Mouse (Mus musculus): Measurements from ENCODE around the gene Ifi47. TPM values are rescaled to one million over a fixed set of nuclear protein-coding genes. Genes with fewer than 3 reads are reported as not detected.

The Ifi47 gene
- total RNA-seq, 2 experiments from 2014 or later: 0.31 to 0.65 TPM

- DNase-seq (ENCODE audit: low spot score in 2 of 2): no peak
Observed at GRCm38 (mm10) chr11:49089735-49090507, 13.5 kb downstream of the Ifi47 start.

DNA sequence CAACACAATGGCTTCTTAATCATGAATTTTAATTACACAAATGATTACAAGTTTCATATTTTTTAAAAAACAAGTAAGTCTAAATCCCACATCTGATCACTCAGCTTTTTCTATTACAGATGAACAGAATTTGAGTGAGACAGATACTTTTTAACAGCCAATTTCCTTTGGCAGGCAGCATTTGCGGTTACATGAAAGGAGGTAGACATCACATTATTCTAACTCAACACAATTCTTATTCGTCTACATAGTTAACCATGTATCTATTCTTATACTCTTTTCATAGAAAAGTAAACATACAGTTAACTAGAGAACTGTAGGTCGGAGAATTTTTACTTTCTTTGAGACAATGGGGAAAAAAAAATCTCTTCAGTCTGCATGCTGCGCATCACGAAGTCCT, 14.2 kb downstream of the Ifi47 start:
- no peak for DNase-seq (ENCODE audit: low spot score in 2 of 2)

DNA sequence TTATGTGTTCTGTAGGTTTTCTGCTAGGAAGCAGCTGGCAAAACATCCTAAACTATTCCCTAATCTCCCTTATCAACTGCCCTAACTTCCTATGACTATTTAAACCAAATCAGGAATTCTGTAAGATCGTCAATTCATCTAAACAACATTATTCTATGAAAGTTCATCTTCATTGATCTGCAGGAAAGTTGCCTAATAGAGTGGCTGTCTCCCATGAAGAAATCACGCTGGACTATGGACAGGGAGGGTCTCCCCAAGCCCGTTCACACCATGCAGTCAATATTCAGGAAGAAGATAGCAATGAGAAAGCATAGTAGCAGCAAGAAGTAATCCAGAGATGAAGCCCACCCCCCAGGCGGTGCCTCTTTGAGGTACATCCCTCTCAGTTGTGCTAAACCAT, 14.8 kb downstream of the Ifi47 start:
- no peak for DNase-seq (ENCODE audit: low spot score in 2 of 2)

GRCm38 (mm10) chr11:49092053-49092586, 15.7 kb downstream of the Ifi47 start:
- DNase-seq (ENCODE audit: low spot score in 2 of 2): no peak

GRCm38 (mm10) chr11:49092786-49093185, 16.4 kb downstream of the Ifi47 start:
- no peak for DNase-seq (ENCODE audit: low spot score in 2 of 2)

GRCm38 (mm10) chr11:49093861-49094660, 17.7 kb downstream of the Ifi47 start:
- no peak for DNase-seq (ENCODE audit: low spot score in 2 of 2)

GRCm38 (mm10) chr11:49095367-49095766, 19.0 kb downstream of the Ifi47 start:
- no peak for DNase-seq (ENCODE audit: low spot score in 2 of 2)

GRCm38 (mm10) chr11:49100409-49100808, 24.0 kb downstream of the Ifi47 start:
- no peak for DNase-seq (ENCODE audit: low spot score in 2 of 2)

DNA sequence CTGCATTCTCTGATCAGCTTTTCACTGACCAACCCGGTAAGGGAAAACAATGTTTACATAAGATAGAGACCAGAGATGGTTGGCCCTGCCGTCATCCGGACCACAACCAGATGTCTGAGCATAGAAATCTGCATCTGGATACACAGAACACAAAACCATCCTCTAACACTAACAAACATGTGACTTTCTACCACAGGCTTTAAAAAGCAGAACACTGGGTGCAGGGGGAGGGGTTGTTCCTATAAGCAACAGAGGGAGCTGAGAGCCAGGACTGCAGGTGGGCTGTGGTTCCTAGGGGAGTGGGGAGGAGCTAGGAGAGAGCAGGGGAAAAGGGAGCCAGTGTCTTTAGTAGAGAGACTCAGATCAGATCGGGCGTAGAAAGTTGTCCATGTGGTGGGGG, 25.1 kb downstream of the Ifi47 start:
- no peak for DNase-seq (ENCODE audit: low spot score in 2 of 2)

- peak; percentile 78 to 89 for DNase-seq (ENCODE audit: low spot score in 2 of 2)
Observed at GRCm38 (mm10) chr11:49103047-49103693, 26.8 kb downstream of the Ifi47 start.

- no peak for DNase-seq (ENCODE audit: low spot score in 2 of 2)
Observed at GRCm38 (mm10) chr11:49105752-49106151, 29.4 kb downstream of the Ifi47 start.

- no peak for DNase-seq (ENCODE audit: low spot score in 2 of 2)
Observed at GRCm38 (mm10) chr11:49107650-49108537, 31.5 kb downstream of the Ifi47 start.

GRCm38 (mm10) chr11:49108833-49109232, 32.4 kb downstream of the Ifi47 start:
- DNase-seq (ENCODE audit: low spot score in 2 of 2): no peak

GRCm38 (mm10) chr11:49111000-49111399, 34.6 kb downstream of the Ifi47 start:
- DNase-seq (ENCODE audit: low spot score in 2 of 2): no peak

DNA sequence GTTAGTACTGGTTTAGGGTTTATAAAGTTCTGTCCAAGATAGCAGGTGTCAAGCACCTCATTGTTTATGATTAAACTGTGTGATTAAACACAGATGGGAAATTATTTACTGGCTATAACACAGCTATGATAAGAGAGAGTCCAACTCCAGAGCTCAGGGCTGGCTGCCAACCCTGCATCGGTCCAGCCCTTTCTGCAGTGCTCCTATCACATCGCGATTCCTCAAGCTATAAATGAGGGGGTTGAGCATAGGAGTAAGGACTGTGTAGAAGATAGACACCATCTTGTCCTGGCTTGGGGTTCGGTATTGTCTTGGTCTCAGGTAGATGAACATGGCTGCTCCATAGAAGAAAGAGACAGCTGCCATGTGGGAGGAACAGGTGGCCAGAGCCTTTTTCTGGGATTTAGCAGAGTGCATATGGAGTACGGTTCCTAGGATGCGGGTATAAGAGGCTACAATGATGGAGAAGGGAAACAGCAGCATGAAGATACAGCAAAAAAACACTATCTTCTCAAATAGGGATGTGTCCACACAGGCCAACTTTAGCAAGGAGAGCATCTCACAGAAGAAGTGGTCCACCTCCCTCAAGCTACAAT, 36.3 kb downstream of the Ifi47 start:
- peak in 1 of 2 experiments; percentile 8 for DNase-seq (ENCODE audit: low spot score in 2 of 2)

DNA sequence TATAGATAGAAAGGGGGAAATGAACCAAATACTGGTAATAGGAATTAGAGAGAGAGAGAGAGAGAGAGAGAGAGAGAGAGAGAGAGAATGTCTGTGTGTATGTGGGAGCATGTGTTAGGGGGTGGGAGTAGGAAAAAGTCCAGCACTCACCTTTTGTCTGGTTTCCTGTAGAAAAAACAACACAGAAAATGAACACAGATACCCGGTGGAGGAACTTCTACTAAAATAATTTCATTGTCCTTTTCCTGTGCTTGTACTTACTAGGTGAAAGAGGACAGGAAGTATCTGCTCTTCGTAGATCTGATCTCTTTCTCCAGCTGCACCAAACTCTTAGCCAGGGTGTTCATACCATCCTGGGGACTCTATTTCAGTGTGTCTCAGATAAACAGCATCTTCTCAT, 37.8 kb downstream of the Ifi47 start:
- DNase-seq (ENCODE audit: low spot score in 2 of 2): no peak

DNA sequence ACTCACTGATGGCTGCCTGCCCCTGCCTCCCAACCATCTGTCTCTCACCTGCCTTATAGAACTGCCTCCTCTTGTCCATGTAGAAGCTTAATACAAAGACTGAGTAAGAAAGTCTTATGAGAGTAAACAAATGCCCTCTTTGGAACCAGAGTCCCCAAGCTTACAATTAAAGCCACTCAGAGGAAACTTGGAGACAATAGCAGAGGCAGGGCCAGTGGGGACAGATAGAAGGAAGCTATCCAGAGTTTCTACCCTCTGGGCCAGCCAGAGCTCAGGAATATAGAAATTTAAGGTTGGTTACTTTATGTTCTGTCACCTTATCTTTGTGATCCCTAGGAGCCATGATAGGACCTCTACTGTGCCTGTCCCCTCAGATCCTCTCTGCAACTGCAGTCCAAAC, 38.4 kb downstream of the Ifi47 start, which contains the start of gene Olfr1396:
Olfr1396 (minus strand) TSS at position 101 of the 400 bp plus-strand sequence.
- DNase-seq (ENCODE audit: low spot score in 2 of 2): no peak

GRCm38 (mm10) chr11:49119635-49120034, 43.2 kb downstream of the Ifi47 start:
- no peak for DNase-seq (ENCODE audit: low spot score in 2 of 2)

- DNase-seq (ENCODE audit: low spot score in 2 of 2): no peak
Observed at GRCm38 (mm10) chr11:49124169-49124568, 47.8 kb downstream of the Ifi47 start.

DNA sequence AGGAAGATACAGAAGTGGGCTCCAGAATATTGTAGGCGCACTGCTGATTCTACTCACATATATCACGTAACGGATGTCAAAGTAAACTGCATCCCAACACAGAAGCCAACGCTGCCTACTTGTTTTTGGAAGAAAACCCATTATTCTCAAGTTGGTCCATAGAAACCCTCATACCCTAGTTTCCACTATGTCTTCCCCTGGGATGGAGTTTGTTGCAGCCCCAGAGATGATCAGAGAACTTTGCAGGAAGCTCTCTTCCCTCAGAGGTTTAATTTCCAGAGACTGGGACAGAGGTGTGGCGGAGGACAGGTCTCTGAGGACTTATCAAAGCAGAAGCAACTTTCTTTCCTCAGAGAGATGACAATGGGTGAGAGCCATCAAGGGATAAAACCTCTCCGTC, 65.6 kb downstream of the Ifi47 start, which contains the start of gene Olfr1395:
Olfr1395 (plus strand) TSS at position 301 of the 400 bp plus-strand sequence.
- no peak for DNase-seq (ENCODE audit: low spot score in 2 of 2)
